Mouse (Mus musculus): ENCODE results near the gene Cdh3.

Gene Cdh3

DNA sequence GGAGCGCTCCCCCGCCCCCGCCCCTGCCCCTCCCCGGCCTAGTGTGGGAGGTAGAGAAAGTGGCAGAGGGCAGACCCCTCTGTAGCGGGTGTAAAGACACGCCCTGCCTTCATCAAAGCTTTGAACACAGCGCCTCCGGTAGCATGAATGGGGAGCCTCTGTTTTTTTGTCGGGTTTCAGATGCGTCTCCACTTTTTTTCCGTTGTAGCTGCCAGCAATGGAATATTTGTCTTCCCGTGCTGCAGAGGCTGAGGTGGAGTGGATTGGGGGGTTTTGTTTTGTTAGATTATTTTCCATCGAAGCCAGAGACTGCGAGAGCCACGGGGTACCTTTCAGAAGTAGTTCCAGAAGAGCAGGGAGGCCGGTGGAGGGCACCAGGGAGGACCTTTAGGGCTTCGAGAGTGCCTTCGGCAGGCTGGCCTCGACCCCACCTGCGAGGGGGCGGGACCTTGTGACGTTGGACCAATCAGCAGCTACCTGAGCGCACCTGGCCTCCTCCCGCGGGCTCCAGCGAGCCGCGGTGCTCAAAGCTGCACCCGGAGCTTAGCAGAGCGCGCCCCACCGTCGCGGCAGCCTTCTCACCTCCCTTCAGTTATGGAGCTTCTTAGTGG is at the start of gene Cdh3:
Gene Cdh3, plus strand, starts transcription at position 527 of the 611 bp plus-strand sequence.
- DNase-seq: peak; percentile 84 to 91

GRCm38 (mm10) chr8:106462131-106462530 is 48.6 kb upstream of the Cdh3 start:
- DNase-seq: no peak

DNA sequence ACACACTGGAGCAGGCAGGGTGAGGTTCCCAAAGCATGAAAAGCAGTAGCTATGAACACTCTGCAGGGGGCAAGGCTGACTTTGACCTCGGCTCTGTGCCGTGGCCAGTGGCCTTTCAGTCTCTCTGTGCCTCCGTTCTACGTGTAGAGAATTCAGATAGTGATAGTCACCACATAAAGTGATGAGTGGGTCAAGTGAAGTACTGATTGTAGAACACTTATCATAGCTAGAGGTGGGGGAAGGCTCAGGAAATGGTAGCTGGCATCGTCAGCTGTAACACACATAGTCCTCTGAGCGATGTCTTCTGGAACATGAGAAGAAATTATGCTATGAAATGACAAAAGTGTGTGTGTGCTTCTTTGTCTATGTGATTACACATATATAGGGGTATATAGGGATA is 46.9 kb upstream of the Cdh3 start:
- no peak for DNase-seq

DNA sequence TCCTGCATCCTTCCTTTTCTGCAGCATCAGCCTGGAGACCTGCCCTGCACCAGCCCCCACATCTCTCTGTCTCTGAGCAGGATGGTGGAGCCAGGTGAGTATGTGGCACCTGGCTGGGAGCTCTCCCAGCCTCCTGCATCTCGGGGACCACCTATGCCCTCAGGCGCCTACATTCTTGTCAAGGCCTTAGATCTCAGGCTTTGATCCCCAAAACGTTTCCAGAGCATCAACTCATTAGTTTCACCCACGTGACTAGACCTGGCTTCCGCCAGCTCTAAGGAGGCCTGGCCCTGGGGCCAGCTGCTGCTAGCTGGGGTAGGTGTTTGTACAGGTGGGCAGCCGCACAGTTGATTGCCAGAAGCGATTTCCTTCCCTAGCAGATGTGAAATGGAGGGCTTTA is 41.2 kb upstream of the Cdh3 start:
- no peak for DNase-seq

GRCm38 (mm10) chr8:106474001-106474400 is 36.7 kb upstream of the Cdh3 start:
- DNase-seq: no peak

- DNase-seq: peak; percentile 6 to 10
Observed at GRCm38 (mm10) chr8:106500018-106500685, 10.5 kb upstream of the Cdh3 start, which contains the start of gene 6030452D12Rik. TSS of gene 6030452D12Rik (plus strand) at chr8:106500522.

DNA sequence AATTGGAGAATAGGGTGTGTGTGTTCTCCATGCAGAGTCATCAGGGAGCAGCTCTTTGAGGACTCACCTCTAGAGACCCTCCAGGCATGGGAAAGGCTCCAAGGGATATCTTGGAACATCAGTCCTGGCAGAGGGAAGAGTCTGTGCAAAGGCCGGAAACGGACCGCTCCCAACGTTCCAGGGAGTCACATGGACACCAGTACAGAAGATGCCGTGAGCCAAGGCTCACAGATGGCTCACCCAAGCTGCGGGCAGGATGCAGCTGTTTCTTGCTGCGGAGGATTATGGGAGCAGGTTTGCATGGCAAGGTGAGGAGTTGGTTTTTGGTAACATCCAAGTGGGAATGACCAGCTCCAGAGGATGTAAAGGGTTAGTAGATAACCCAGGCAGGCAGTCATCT is 6.5 kb upstream of the Cdh3 start:
- DNase-seq: no peak

DNA sequence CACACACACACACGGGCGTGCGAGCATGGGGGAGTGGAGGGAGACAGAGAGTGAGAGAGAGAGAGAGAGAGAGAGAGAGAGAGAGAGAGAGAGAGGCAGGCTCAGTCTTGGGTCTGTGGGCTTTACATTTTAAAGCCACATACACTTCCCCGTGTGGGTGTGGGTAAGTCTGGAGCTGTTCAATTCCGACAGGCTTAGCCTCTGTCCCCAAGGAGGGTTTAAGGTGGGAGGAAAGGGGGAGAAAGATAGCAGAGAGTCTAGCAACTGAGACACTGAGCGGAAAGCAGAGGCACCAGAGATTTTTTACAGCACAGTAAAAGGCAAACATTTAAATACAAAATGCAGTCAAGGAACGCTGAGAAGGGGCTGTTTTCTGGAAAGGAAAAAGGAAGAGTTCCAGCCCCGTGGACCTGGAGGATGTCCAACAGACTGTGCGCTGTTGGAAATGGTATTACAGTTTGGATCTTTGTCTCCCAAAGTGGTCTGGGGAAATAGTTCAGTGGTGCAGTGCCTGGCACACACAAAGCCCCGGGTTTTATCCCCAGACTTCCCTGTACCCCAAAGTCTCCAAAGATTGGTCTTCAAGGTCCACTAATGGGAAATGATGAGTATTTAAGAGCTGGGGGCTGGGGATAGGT is 5.2 kb upstream of the Cdh3 start:
- no peak for DNase-seq

DNA sequence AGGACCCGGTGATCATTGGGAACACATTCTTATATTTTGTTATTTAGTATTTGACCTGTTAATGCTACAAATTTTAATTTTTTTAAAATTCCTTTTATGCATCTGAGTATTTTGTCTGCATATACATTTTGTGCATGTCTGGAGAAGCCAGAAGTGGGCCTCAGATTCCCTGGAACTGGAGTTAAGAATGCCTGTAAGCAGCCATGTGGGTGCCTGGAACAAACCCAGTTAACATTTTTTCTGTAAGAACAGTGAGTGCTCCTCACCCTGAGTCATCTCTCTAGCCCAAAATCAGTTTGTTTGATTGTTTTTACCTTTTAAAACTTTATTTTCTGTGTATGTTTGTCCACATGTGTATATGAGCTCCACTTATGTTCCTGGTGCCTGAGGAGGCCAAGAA is 4.6 kb upstream of the Cdh3 start:
- no peak for DNase-seq

DNA sequence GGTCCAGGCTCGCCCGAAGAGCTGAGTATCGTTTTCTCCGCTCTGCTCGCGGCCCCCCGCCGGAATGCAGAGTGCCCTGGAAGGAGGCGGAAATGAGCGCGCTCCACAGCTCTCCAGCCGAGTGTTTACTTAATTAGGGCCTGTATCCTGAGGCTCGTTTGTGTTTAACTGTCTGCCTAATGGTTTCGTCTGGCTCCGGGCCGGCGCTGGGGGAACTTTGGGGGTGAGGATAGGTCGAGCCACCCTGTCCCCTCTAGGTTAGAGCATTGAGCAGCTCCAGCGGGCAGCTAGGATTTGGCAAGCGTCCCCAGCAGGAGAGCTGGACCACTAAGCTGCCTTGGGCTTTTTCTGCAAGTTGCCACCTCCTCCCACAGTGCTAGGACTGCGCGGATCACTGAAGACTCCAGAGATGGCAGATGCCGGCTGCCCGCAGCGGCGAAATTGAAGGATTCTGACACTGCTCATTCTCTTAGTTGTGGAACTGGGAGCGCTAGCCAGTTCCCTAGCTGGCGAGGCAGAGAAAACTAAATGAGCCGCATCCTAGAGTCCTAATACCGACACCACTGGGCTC is 2.8 kb upstream of the Cdh3 start:
- DNase-seq: peak in 1 of 2 experiments; percentile 49

- DNase-seq: no peak
Observed at GRCm38 (mm10) chr8:106508456-106508855, 2.2 kb upstream of the Cdh3 start.

DNA sequence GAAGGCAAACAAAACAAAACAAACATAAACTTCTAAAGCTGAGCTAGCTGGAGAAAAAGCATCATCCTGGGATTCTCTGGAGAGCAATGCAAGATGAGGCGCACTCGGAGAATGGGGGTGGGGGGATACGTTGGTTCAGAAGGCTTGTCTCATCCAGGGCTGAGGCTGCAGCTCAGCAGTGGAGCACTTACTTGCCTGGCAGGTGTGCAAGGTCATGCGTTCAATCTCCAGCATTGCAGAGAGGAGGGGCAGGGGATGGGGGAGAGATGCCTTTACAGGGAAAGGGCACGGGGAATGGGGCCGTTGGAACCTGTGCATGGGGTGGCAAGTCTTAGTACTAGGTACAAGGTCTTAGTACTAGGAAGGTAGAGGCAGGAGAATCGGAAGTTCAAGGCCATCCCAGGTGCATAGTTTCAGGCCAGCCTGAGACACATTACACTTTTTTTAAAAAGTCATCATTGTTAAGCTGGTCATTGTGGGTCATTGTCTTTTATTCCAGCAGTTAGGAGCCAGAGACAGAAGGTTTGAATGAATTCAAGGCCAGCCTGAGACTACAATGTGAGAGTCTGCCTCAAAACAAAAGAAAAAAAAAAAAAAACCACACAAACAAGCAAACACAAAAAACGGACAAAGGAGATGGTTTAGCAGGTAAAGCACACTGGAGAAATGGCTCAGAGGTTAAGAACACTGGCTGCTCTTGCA is 1.5 kb upstream of the Cdh3 start:
- no peak for DNase-seq

DNA sequence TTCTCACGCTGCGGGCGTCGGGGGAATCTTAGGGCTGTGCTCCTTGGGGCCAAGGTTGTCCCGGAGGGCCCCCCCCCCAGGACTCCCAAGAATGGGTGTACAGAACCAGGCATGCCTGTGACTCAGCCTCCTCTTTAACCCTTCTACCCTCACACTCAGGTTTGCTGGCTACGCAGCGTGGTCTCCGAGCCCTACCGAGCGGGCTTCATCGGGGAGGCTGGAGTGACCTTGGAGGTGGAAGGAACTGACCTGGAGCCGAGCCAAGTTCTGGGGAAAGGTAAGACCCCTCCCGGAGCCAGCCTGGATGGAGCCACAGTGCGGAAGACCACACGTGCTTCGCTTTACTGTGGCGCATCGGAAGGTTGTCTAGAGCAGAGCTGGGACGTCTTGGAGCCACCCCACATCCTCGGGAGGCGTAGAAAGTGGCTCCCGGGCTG is 392 bp downstream of the Cdh3 start:
- DNase-seq: peak in 1 of 2 experiments; percentile 20

- DNase-seq: peak in 1 of 2 experiments; percentile 45
Observed at GRCm38 (mm10) chr8:106511531-106512041, 895 bp downstream of the Cdh3 start.

GRCm38 (mm10) chr8:106512475-106513150 is 1.9 kb downstream of the Cdh3 start:
- DNase-seq: peak; percentile 37 to 53

- DNase-seq: no peak
Observed at GRCm38 (mm10) chr8:106515946-106516479, 5.3 kb downstream of the Cdh3 start.

DNA sequence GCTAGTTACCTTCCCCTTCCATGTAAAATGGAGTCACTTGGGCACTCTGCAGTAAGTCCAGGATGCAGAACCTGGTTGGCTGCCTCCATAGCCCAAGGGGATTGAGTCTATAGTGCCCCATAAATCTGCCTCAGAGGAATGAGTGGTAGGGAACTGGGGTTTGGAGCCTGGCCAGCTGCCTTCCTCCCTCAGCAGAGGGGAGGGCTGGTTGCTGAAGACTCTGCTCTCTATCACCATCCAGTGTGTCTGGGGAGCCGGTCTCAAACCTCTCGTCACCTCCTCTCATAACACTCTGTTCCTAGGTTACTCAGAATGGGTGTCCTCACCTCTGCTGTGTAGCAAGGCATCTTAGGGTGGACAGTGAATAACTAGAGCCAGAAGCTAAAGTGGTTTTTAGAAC is 5.9 kb downstream of the Cdh3 start:
- peak in 1 of 2 experiments; percentile 33 for DNase-seq

DNA sequence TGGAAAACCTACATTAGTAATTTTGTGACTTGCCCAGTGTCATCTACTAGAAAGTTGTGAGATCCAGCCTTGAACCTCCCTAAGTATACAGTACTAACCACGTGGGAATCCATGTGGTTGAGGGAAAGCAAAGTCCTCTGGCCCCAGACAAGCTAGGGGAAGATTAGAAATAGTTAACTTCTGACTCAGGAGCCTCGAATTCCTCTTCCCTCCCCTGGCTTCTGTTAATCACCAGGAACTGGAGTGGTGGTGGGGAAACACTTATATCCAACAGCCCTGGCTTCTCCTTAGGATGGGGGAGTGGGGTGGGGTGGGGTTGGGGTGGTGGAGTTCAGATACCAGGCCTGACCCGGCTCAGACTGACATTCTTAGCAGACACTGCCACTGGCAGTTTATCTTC is 8.1 kb downstream of the Cdh3 start:
- DNase-seq: no peak

- DNase-seq: no peak
Observed at GRCm38 (mm10) chr8:106520578-106520977, 9.9 kb downstream of the Cdh3 start.

- DNase-seq: no peak
Observed at GRCm38 (mm10) chr8:106521845-106522244, 11.2 kb downstream of the Cdh3 start.

DNA sequence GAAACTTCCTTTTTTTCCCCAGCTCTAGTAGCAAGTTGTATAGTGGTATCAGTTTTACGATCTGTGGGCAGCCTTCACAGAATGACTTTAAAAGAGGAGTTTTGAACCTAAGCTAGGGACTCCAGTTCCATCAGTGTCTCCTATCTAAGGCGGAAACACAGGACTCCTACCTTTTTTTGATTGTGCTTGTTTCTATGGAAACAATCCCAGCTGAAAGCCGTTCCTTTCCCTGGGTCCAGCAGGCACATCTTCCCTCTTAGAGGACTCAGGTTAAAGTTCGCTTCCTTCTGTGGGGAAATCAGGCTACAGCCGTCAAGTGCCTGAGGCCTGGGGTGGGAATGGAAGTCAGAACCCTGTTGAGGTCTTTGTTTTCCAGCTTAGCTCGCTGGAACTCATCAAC is 16.0 kb downstream of the Cdh3 start:
- no peak for DNase-seq

All from kidney, postnatal 36 days (tissue).